Mouse (Mus musculus): ENCODE measurements around the gene Ctnnal1.

DNA sequence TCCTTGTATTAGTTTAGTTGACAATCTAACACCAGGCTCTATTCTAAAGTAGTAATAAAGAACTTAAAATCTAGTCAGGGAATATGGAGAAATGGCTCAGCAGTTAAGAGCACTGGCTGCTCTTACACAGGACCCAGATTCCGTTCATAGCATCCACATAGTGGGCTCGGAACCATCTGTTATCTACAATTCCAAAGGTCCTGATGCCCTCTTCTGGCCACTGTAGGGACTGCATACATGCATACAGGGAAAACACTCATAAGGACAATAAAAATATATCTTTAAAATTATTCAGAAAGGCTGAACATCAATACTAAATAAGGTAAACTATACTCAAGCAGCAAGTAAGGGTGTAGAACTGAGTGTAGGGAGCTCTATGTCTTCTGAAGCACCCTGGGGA lies 36.7 kb upstream of the Ctnnal1 start:
- TF ChIP-seq POLR2A (IDR thresholded peaks at IDR 0.05; ENCODE audit: extremely low read depth, insufficient read depth, low read length) = no peak
- TF ChIP-seq CTCF (IDR thresholded peaks at IDR 0.05; ENCODE audit: extremely low read depth, insufficient read depth, low read length) = no peak
